Mouse (Mus musculus) urinary bladder, postnatal 14 days (tissue): ENCODE measurements around the gene 1700008O03Rik.

Source experiments
- DNase-seq: peaks from one replicate; pipeline ENCODE4 v3.0.0; 2021; ENCODE audit warnings: low spot score

1700008O03Rik gene

GRCm38 (mm10) chr7:44375207-44375606 lies 10.4 kb downstream of the 1700008O03Rik start:
- DNase-seq, result no peak

- DNase-seq, result no peak
These were observed 10.9 kb downstream of the 1700008O03Rik start for GRCm38 (mm10) chr7:44374756-44375155.

- peak; percentile 84 for DNase-seq
These were observed 11.5 kb downstream of the 1700008O03Rik start for GRCm38 (mm10) chr7:44373889-44374652.

GRCm38 (mm10) chr7:44373460-44373859 lies 12.2 kb downstream of the 1700008O03Rik start:
- DNase-seq, result no peak

- DNase-seq, result no peak
These were observed 12.9 kb downstream of the 1700008O03Rik start for GRCm38 (mm10) chr7:44372678-44373077.

- DNase-seq, result no peak
These were observed 24.8 kb downstream of the 1700008O03Rik start for GRCm38 (mm10) chr7:44360792-44361301.

GRCm38 (mm10) chr7:44359908-44360672 lies 25.5 kb downstream of the 1700008O03Rik start:
- DNase-seq, result peak; percentile 93

GRCm38 (mm10) chr7:44358886-44359654 lies 26.6 kb downstream of the 1700008O03Rik start:
- no peak for DNase-seq

GRCm38 (mm10) chr7:44358012-44358411 lies 27.6 kb downstream of the 1700008O03Rik start:
- DNase-seq, result no peak

GRCm38 (mm10) chr7:44357531-44357930 lies 28.1 kb downstream of the 1700008O03Rik start:
- DNase-seq, result no peak

- DNase-seq, result no peak
These were observed 28.8 kb downstream of the 1700008O03Rik start for GRCm38 (mm10) chr7:44356590-44357481.

- DNase-seq, result no peak
These were observed 30.2 kb downstream of the 1700008O03Rik start for GRCm38 (mm10) chr7:44355411-44355810.

- no peak for DNase-seq
These were observed 31.8 kb downstream of the 1700008O03Rik start for GRCm38 (mm10) chr7:44353601-44354340.

- no peak for DNase-seq
These were observed 32.6 kb downstream of the 1700008O03Rik start for GRCm38 (mm10) chr7:44352750-44353600.

GRCm38 (mm10) chr7:44351881-44352749 lies 33.5 kb downstream of the 1700008O03Rik start:
- DNase-seq, result no peak

- peak; percentile 78 for DNase-seq
These were observed 34.5 kb downstream of the 1700008O03Rik start for GRCm38 (mm10) chr7:44350957-44351711.

- no peak for DNase-seq
These were observed 36.6 kb downstream of the 1700008O03Rik start for GRCm38 (mm10) chr7:44349043-44349442.

- no peak for DNase-seq
These were observed 41.0 kb downstream of the 1700008O03Rik start for GRCm38 (mm10) chr7:44344622-44345021.
